Mouse (Mus musculus) intestine, postnatal 0 days (tissue): ENCODE data around the gene Gpr18. TPM values are rescaled to one million over a fixed set of nuclear protein-coding genes. Genes with fewer than 3 reads are reported as not detected.

ENCODE experiments used
- ATAC-seq: fragments of 200-750 bp; cut with Nextera tagmentation; 2 replicates; pipeline ENCODE4 v1.8.0; 2017; ENCODE audit warnings: mild to moderate bottlenecking, moderate TSS enrichment, moderate library complexity
- H3K27ac ChIP-seq: fragments of 300-500 bp; sonication (generic); 2 replicates; pipeline ENCODE4 v1.5.1; 2014; ENCODE audit warnings: mild to moderate bottlenecking, low read depth, low read length, moderate library complexity
- H3K27me3 ChIP-seq: fragments of 300-500 bp; sonication (generic); replicated peaks from 2 replicates; pipeline ENCODE4 v1.6.1; 2014; ENCODE audit warnings: low read length, mixed read lengths; ENCODE audit not compliant: control insufficient read depth, insufficient read depth
- H3K36me3 ChIP-seq: fragments of 300-500 bp; sonication (generic); 2 replicates; pipeline ENCODE4 v1.6.1; 2014; ENCODE audit warnings: mild to moderate bottlenecking, moderate library complexity; ENCODE audit not compliant: control insufficient read depth, insufficient read depth
- H3K4me1 ChIP-seq: fragments of 300-500 bp; sonication (generic); replicated peaks from 2 replicates; pipeline ENCODE4 v1.6.1; 2014; ENCODE audit warnings: antibody characterized with exemption, low read length, mixed read lengths; ENCODE audit not compliant: control insufficient read depth, insufficient read depth
- H3K4me2 ChIP-seq: fragments of 300-500 bp; sonication (generic); replicated peaks from 2 replicates; pipeline ENCODE4 v1.6.1; 2014; ENCODE audit warnings: low read depth, mild to moderate bottlenecking, moderate library complexity
- H3K4me3 ChIP-seq: fragments of 300-500 bp; sonication (generic); 2 replicates; pipeline ENCODE4 v1.5.1; 2014; ENCODE audit warnings: low read depth, low read length
- H3K9ac ChIP-seq: fragments of 300-500 bp; sonication (generic); 2 replicates; pipeline ENCODE4 v1.6.1; 2014; ENCODE audit warnings: mild to moderate bottlenecking, low read depth, low read length
- H3K9me3 ChIP-seq: fragments of 300-500 bp; sonication (generic); 2 replicates; pipeline ENCODE4 v1.6.1; 2016; ENCODE audit warnings: mixed run types; ENCODE audit not compliant: control insufficient read depth
- CTCF ChIP-seq: sonication (generic); IDR thresholded peaks from 2 replicates; pipeline ENCODE4 v1.5.1; 2016; ENCODE audit warnings: low read depth, mild to moderate bottlenecking, control low read depth, antibody characterized with exemption, moderate library complexity
- WGBS: fragments of 180-500 bp; shearing (Covaris S2); extraction: QIAGEN DNeasy Blood & Tissue Kit; methylation state at CpG from one replicate; pipeline ENCODE4 v1.1.7; 2014; 5-methylcytosine and 5-hydroxymethylcytosine counted together
- polyA plus RNA-seq: library from polyadenylated mRNA; unstranded; fragments of >200 nt; fragmentation: Nextera tagmentation; extraction: Ambion mirVana; gene quantifications from 2 replicates; pipeline ENCODE4 v1.2.1, GENCODE M21; 2015

Gene Gpr18
- polyA plus RNA-seq, 1 experiment from 2014 or later: 0.10 TPM

DNA sequence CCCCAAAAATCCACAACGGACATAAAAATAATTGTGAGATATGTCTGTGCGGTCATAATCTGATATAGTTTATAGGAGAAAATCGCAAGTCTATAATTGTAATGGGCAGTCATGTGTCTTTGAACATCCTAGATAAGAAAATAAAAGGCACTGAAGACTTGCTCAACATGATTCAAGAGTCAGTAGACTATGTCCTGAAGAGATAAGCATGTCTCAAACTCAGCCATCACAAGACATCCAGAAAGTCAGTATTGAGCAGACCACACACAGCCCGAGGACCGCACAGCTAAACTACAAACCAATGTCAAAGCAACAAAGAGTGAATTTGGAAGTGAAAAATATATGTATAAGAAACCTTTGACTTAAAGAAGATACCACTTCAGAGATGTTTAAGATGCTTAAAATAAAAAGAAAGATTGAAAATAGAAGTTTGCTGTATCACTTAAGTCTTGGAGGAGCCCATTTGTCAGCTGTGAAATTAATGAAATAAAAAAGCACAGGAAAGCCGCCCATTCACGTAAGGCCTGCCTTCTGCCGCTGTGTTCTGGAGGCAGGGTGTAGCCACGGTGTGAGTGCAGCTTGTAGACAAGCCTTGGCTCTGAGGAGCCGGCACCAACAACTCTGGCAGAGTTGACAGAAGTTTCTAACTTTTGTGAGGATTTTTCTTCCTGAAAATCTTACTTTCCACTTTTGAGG lies 41.7 kb upstream of the Gpr18 start:
- Histone ChIP-seq H3K27ac (no peak overlapping the region), H3K27me3 (no peaks in the 10 kb centered on the region), H3K4me1 (no peaks in the 10 kb centered on the region), H3K4me2 (no peak overlapping the region), H3K9me3 (no peaks in the 10 kb centered on the region), H3K4me3 (no peak overlapping the region), H3K9ac (no peak overlapping the region), H3K36me3 (no peaks in the 10 kb centered on the region)
- no peak for TF ChIP-seq CTCF
- WGBS: 79% methylated on average over 10 of the region's 10 CpGs
- no peak for ATAC-seq

DNA sequence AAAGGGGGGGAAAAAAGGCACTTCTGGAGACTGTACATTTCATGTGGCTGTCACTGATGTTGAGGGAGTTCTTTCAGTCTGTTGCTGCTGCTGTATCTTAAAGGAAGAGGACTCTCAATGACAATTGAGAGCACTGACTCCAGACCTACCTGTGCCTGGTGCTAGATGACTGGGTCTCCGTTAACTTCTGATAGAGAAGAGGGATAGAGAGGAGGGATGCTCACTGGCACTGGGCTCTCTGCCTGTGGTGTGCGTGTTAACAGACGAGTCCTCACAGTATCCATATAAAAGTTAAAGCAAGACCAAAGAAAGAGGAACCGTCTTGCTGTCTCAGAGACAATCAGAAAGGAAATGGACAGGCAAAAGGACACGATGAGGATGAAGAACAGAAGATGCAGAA lies 40.7 kb upstream of the Gpr18 start:
- Histone ChIP-seq H3K27ac (no peak overlapping the region), H3K36me3 (no peaks in the 10 kb centered on the region), H3K9me3 (no peaks in the 10 kb centered on the region), H3K9ac (no peak overlapping the region), H3K4me3 (no peak overlapping the region), H3K4me1 (no peaks in the 10 kb centered on the region), H3K27me3 (no peaks in the 10 kb centered on the region), H3K4me2 (no peak overlapping the region)
- TF ChIP-seq CTCF: no peak
- WGBS: 88% methylated on average over 5 of the region's 5 CpGs
- no peak for ATAC-seq

DNA sequence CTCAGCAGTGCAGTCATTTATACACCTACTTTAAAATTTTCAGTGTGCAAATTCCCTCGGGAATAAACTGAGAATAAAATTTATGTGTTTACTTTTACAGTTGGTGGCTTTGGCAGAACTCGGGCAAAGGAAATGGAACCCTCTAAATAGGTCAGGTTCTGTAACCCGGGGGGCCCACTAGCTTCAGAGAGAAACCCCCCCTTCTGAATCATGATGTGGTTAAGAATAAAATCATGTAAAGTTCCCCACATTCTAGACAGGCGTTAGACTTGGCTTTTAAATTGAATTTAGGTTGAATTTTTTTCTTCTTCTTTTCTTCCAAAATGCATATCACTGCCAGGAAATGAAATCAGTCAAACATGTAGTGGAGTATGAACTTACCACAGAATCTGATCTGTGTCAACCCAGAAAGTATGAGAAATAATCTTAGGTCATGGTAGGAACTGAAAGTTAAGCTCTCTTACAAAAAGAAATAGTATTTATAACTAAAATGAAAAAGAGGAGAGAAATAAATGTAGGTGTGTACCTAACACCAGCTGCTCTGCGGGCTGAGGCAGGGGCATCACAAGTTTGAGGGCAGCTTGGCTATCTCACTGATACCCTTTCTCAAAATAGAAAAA lies 39.7 kb upstream of the Gpr18 start:
- ATAC-seq: no peak
- H3K4me2 ChIP-seq: no peak overlapping the region
- no peaks in the 10 kb centered on the region for H3K36me3 ChIP-seq
- H3K27me3 ChIP-seq: no peaks in the 10 kb centered on the region
- TF ChIP-seq CTCF: no peak
- no peak overlapping the region for H3K9ac ChIP-seq
- H3K4me3 ChIP-seq: no peak overlapping the region
- WGBS: 68% methylated on average over 5 of the region's 5 CpGs
- H3K4me1 ChIP-seq: no peaks in the 10 kb centered on the region
- H3K27ac ChIP-seq: no peak overlapping the region
- H3K9me3 ChIP-seq: no peaks in the 10 kb centered on the region

DNA sequence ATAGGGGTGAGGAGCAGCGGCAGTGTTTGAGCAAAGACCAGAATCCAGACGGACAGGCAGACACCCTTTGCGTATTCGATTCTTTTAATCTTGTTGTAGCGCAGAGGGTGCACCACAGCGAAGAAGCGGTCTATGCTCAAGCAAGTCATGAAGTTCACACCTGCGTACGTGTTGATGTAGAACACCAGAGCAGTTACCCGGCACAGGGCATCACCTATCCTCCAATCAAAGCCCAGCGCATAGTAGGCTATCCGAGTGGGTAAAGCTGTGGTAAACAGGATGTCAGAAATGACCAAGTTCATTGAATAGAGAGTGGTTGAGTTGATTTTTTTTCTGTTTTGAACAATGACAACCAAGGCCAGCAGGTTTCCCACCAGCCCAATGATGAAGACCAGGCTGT lies 39.0 kb upstream of the Gpr18 start:
- no peaks in the 10 kb centered on the region for H3K4me1 ChIP-seq
- no peak for TF ChIP-seq CTCF
- H3K9me3 ChIP-seq: no peaks in the 10 kb centered on the region
- WGBS: 94% methylated on average over 12 of the region's 12 CpGs
- no peak overlapping the region for H3K4me3 ChIP-seq
- no peak overlapping the region for H3K9ac ChIP-seq
- no peak overlapping the region for H3K27ac ChIP-seq
- no peaks in the 10 kb centered on the region for H3K36me3 ChIP-seq
- no peak overlapping the region for H3K4me2 ChIP-seq
- no peak for ATAC-seq
- H3K27me3 ChIP-seq: no peaks in the 10 kb centered on the region

DNA sequence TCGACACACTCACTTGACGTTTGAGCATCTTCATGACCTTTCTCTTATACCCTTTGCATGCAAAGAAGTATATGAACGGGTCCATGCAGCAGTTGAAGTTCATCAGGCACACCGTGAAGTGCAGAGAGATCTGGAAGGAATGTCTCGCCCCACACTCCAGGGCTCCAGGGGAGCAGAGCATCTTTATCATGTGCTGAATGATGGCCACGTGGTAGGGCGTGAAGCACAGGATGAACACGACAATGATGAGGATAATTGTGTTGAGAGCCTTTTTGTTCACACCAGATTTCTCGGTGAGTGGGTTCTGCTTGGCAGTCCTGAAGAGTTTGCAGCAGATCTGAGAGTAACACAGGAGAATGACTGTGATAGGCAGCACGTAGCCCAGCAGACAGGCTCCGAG lies 38.5 kb upstream of the Gpr18 start:
- Histone ChIP-seq H3K36me3 (no peaks in the 10 kb centered on the region), H3K4me3 (no peak overlapping the region), H3K4me1 (no peaks in the 10 kb centered on the region), H3K27me3 (no peaks in the 10 kb centered on the region), H3K27ac (no peak overlapping the region), H3K9me3 (no peaks in the 10 kb centered on the region), H3K4me2 (no peak overlapping the region), H3K9ac (no peak overlapping the region)
- no peak for TF ChIP-seq CTCF
- no peak for ATAC-seq
- 94% methylated on average over 11 of the region's 11 CpGs for WGBS

DNA sequence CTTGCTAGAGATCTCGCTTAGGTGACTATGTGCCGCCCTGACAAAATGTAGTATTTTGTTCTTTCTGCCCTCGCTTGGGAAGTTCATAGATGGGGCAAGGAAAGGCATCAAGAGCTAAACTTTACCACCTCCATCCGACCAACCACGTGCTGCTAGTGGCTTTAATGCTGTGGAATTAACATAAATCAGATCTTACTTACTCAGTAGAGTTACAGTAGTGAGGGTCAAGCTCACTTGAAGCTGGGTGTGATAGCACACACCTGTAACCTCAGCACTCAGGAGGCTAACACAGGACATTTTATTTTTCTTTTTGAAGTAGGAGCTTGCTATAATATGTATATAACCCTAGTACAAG lies 36.4 kb upstream of the Gpr18 start:
- WGBS: 91% methylated on average over 5 of the region's 5 CpGs
- no peaks in the 10 kb centered on the region for H3K27me3 ChIP-seq
- no peak overlapping the region for H3K9ac ChIP-seq
- TF ChIP-seq CTCF: no peak
- ATAC-seq: no peak
- no peaks in the 10 kb centered on the region for H3K36me3 ChIP-seq
- no peak overlapping the region for H3K4me3 ChIP-seq
- no peaks in the 10 kb centered on the region for H3K4me1 ChIP-seq
- no peak overlapping the region for H3K4me2 ChIP-seq
- no peak overlapping the region for H3K27ac ChIP-seq
- no peaks in the 10 kb centered on the region for H3K9me3 ChIP-seq
